Mouse (Mus musculus): ENCODE measurements around the gene Babam2. TPM values are rescaled to one million over a fixed set of nuclear protein-coding genes. Genes with fewer than 3 reads are reported as not detected.

The Babam2 gene
- total RNA-seq, 1 experiment, result 33.9 TPM

- no peak overlapping the region for H3K9ac ChIP-seq (ENCODE audit: insufficient read depth, low read depth, low read length, poor library complexity, severe bottlenecking)
- no peaks in the 10 kb centered on the region for H3K9me3 ChIP-seq (ENCODE audit: control insufficient read depth, insufficient read depth, low read depth, low read length)
- no peak overlapping the region for H3K27ac ChIP-seq (ENCODE audit: insufficient read depth, low read depth, low read length, poor library complexity, severe bottlenecking)
- in situ Hi-C loops (cut with MboI; ENCODE audit: low sequenced_read_pairs in 2 of 2, unreplicated experiment in 2 of 2), result no loop called here
- no peak overlapping the region for H3K4me3 ChIP-seq (ENCODE audit: insufficient read depth in 1 of 2, low read depth in 1 of 2, low read length in 2 of 2, poor library complexity in 1 of 2, severe bottlenecking in 1 of 2)
- H3K36me3 ChIP-seq (ENCODE audit: control insufficient read depth, insufficient read depth, low read length, poor library complexity, severe bottlenecking), result no peaks in the 10 kb centered on the region; the same call in none of the 2 replicates
- H3K4me1 ChIP-seq (ENCODE audit: control insufficient read depth in 2 of 2, insufficient read depth in 2 of 2, low read length in 2 of 2, poor library complexity in 1 of 2), result no peaks in the 10 kb centered on the region
- TF ChIP-seq MAFK (IDR thresholded peaks at IDR 0.05; ENCODE audit: insufficient read depth, low read depth, low read length) (no peak), ZC3H11A (IDR thresholded peaks at IDR 0.05; ENCODE audit: borderline replicate concordance, low read depth, low read length) (no peak), CHD2 (IDR thresholded peaks at IDR 0.05; ENCODE audit: low read depth, low read length) (no peak), ZNF384 (IDR thresholded peaks at IDR 0.05; ENCODE audit: low read depth, low read length) (no peak), HCFC1 (IDR thresholded peaks at IDR 0.05; ENCODE audit: borderline replicate concordance, insufficient read depth, low read length) (no peak)
- DNase-seq (ENCODE audit: low read depth, low spot score), result no peak
Observed at GRCm38 (mm10) chr5:32086526-32087090, 389.1 kb downstream of the Babam2 start.

- DNase-seq (ENCODE audit: low read depth, low spot score), result no peak
- Histone ChIP-seq H3K27ac (ENCODE audit: insufficient read depth, low read depth, low read length, poor library complexity, severe bottlenecking) (no peak overlapping the region), H3K9ac (ENCODE audit: insufficient read depth, low read depth, low read length, poor library complexity, severe bottlenecking) (no peak overlapping the region), H3K4me1 (ENCODE audit: control insufficient read depth in 2 of 2, insufficient read depth in 2 of 2, low read length in 2 of 2, poor library complexity in 1 of 2) (no peaks in the 10 kb centered on the region), H3K9me3 (ENCODE audit: control insufficient read depth, insufficient read depth, low read depth, low read length) (no peaks in the 10 kb centered on the region), H3K4me3 (ENCODE audit: insufficient read depth in 1 of 2, low read depth in 1 of 2, low read length in 2 of 2, poor library complexity in 1 of 2, severe bottlenecking in 1 of 2) (no peak overlapping the region), H3K36me3 (ENCODE audit: control insufficient read depth, insufficient read depth, low read length, poor library complexity, severe bottlenecking) (no peaks in the 10 kb centered on the region; the same call in none of the 2 replicates)
- TF ChIP-seq HCFC1 (IDR thresholded peaks at IDR 0.05; ENCODE audit: borderline replicate concordance, insufficient read depth, low read length) (no peak), CHD2 (IDR thresholded peaks at IDR 0.05; ENCODE audit: low read depth, low read length) (no peak), MAFK (IDR thresholded peaks at IDR 0.05; ENCODE audit: insufficient read depth, low read depth, low read length) (no peak), ZNF384 (IDR thresholded peaks at IDR 0.05; ENCODE audit: low read depth, low read length) (no peak), ZC3H11A (IDR thresholded peaks at IDR 0.05; ENCODE audit: borderline replicate concordance, low read depth, low read length) (no peak)
- in situ Hi-C loops (cut with MboI; ENCODE audit: low sequenced_read_pairs in 2 of 2, unreplicated experiment in 2 of 2), result no loop called here
Observed at GRCm38 (mm10) chr5:32089481-32089880, 392.0 kb downstream of the Babam2 start.

GRCm38 (mm10) chr5:32092281-32092680, 394.8 kb downstream of the Babam2 start:
- Histone ChIP-seq H3K4me3 (ENCODE audit: insufficient read depth in 1 of 2, low read depth in 1 of 2, low read length in 2 of 2, poor library complexity in 1 of 2, severe bottlenecking in 1 of 2) (no peak overlapping the region), H3K27ac (ENCODE audit: insufficient read depth, low read depth, low read length, poor library complexity, severe bottlenecking) (no peak overlapping the region), H3K9me3 (ENCODE audit: control insufficient read depth, insufficient read depth, low read depth, low read length) (no peaks in the 10 kb centered on the region), H3K4me1 (ENCODE audit: control insufficient read depth in 2 of 2, insufficient read depth in 2 of 2, low read length in 2 of 2, poor library complexity in 1 of 2) (no peaks in the 10 kb centered on the region), H3K9ac (ENCODE audit: insufficient read depth, low read depth, low read length, poor library complexity, severe bottlenecking) (no peak overlapping the region), H3K36me3 (ENCODE audit: control insufficient read depth, insufficient read depth, low read length, poor library complexity, severe bottlenecking) (no peaks in the 10 kb centered on the region)
- no peak for DNase-seq (ENCODE audit: low read depth, low spot score)
- TF ChIP-seq ZNF384 (IDR thresholded peaks at IDR 0.05; ENCODE audit: low read depth, low read length), result no peak
- no peak for TF ChIP-seq CHD2 (IDR thresholded peaks at IDR 0.05; ENCODE audit: low read depth, low read length)
- TF ChIP-seq HCFC1 (IDR thresholded peaks at IDR 0.05; ENCODE audit: borderline replicate concordance, insufficient read depth, low read length), result no peak
- in situ Hi-C loops (cut with MboI; ENCODE audit: low sequenced_read_pairs in 2 of 2, unreplicated experiment in 2 of 2), result no loop called here

GRCm38 (mm10) chr5:32098691-32099090, 401.2 kb downstream of the Babam2 start:
- Histone ChIP-seq H3K27ac (ENCODE audit: insufficient read depth, low read depth, low read length, poor library complexity, severe bottlenecking) (no peak overlapping the region), H3K4me1 (ENCODE audit: control insufficient read depth in 2 of 2, insufficient read depth in 2 of 2, low read length in 2 of 2, poor library complexity in 1 of 2) (no peaks in the 10 kb centered on the region), H3K4me3 (ENCODE audit: insufficient read depth in 1 of 2, low read depth in 1 of 2, low read length in 2 of 2, poor library complexity in 1 of 2, severe bottlenecking in 1 of 2) (no peak overlapping the region), H3K9ac (ENCODE audit: insufficient read depth, low read depth, low read length, poor library complexity, severe bottlenecking) (no peak overlapping the region), H3K9me3 (ENCODE audit: control insufficient read depth, insufficient read depth, low read depth, low read length) (no peaks in the 10 kb centered on the region), H3K36me3 (ENCODE audit: control insufficient read depth, insufficient read depth, low read length, poor library complexity, severe bottlenecking) (no peaks in the 10 kb centered on the region)
- TF ChIP-seq HCFC1 (IDR thresholded peaks at IDR 0.05; ENCODE audit: borderline replicate concordance, insufficient read depth, low read length), result no peak
- TF ChIP-seq MAFK (IDR thresholded peaks at IDR 0.05; ENCODE audit: insufficient read depth, low read depth, low read length), result no peak
- TF ChIP-seq ZNF384 (IDR thresholded peaks at IDR 0.05; ENCODE audit: low read depth, low read length), result no peak
- TF ChIP-seq ZC3H11A (IDR thresholded peaks at IDR 0.05; ENCODE audit: borderline replicate concordance, low read depth, low read length), result no peak
- TF ChIP-seq CHD2 (IDR thresholded peaks at IDR 0.05; ENCODE audit: low read depth, low read length), result no peak
- in situ Hi-C loops (cut with MboI; ENCODE audit: low sequenced_read_pairs in 2 of 2, unreplicated experiment in 2 of 2), result no loop called here
- no peak for DNase-seq (ENCODE audit: low read depth, low spot score)

- Histone ChIP-seq H3K4me3 (ENCODE audit: insufficient read depth in 1 of 2, low read depth in 1 of 2, low read length in 2 of 2, poor library complexity in 1 of 2, severe bottlenecking in 1 of 2) (no peak overlapping the region), H3K4me1 (ENCODE audit: control insufficient read depth in 2 of 2, insufficient read depth in 2 of 2, low read length in 2 of 2, poor library complexity in 1 of 2) (no peaks in the 10 kb centered on the region), H3K9me3 (ENCODE audit: control insufficient read depth, insufficient read depth, low read depth, low read length) (no peaks in the 10 kb centered on the region), H3K36me3 (ENCODE audit: control insufficient read depth, insufficient read depth, low read length, poor library complexity, severe bottlenecking) (no peaks in the 10 kb centered on the region), H3K27ac (ENCODE audit: insufficient read depth, low read depth, low read length, poor library complexity, severe bottlenecking) (no peak overlapping the region), H3K9ac (ENCODE audit: insufficient read depth, low read depth, low read length, poor library complexity, severe bottlenecking) (no peak overlapping the region)
- in situ Hi-C loops (cut with MboI; ENCODE audit: low sequenced_read_pairs in 2 of 2, unreplicated experiment in 2 of 2), result no loop called here
- DNase-seq (ENCODE audit: low read depth, low spot score), result no peak
- no peak for TF ChIP-seq HCFC1 (IDR thresholded peaks at IDR 0.05; ENCODE audit: borderline replicate concordance, insufficient read depth, low read length)
- no peak for TF ChIP-seq CHD2 (IDR thresholded peaks at IDR 0.05; ENCODE audit: low read depth, low read length)
- TF ChIP-seq MAFK (IDR thresholded peaks at IDR 0.05; ENCODE audit: insufficient read depth, low read depth, low read length), result no peak
- no peak for TF ChIP-seq ZNF384 (IDR thresholded peaks at IDR 0.05; ENCODE audit: low read depth, low read length)
- no peak for TF ChIP-seq ZC3H11A (IDR thresholded peaks at IDR 0.05; ENCODE audit: borderline replicate concordance, low read depth, low read length)
Observed at GRCm38 (mm10) chr5:32102484-32102883, 405.0 kb downstream of the Babam2 start.

All from ES-E14 (cell line).